Mouse (Mus musculus): ENCODE data around the gene Herc6. TPM values are rescaled to one million over a fixed set of nuclear protein-coding genes. Genes with fewer than 3 reads are reported as not detected.
"Not testable (repeated sequence)": the region's sequence is repeated elsewhere in the genome, so short reads cannot be mapped to it uniquely, and the experiment has no call there.

Gene Herc6
- polyA plus RNA-seq, 1 experiment from 2014 or later: 3.9 TPM

DNA sequence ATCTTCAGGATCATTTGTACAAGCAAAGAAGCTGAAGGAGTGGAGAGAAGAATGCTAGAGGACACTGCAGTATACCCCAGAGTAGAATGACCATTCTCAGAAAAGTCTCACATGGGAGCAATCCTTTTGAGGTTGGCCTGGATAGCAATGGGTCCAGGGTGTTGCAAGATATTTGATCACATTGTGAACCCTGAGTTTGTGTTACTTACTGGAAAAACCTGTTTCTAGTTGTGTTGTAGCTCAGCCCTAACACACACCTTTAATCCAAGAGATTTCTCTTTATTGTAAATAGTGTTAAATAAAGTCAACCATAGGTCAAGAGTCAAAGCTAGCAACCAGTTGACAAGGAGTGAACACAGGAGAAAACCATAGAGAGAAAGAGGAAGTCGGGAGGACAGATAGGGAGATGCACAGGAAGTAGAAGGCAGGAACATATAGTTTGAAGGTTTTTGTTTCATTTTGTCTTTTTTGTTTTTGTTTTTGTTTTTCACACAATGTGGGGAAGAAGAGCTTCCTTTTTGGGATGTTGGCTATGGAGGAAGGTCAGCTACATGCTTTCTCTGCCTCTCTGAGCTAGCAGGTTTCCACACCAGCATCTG is 39.0 kb upstream of the Herc6 start:
- 84% methylated on average over 1 of the region's 1 CpGs for WGBS
- no peaks in the 10 kb centered on the region for H3K4me1 ChIP-seq (replicated peaks; ENCODE audit: control insufficient read depth, insufficient read depth, low read length)
- TF ChIP-seq CTCF (IDR thresholded peaks at IDR 0.05; ENCODE audit: low read depth): no peak
- no peaks in the 10 kb centered on the region for H3K9me3 ChIP-seq (ENCODE audit: control insufficient read depth)
- ATAC-seq: no peak
- no peaks in the 10 kb centered on the region for H3K36me3 ChIP-seq (ENCODE audit: control insufficient read depth, insufficient read depth)
- H3K9ac ChIP-seq (ENCODE audit: low read depth, low read length): no peak overlapping the region
- H3K27ac ChIP-seq (ENCODE audit: low read depth, low read length): no peak overlapping the region
- no peaks in the 10 kb centered on the region for H3K27me3 ChIP-seq (replicated peaks; ENCODE audit: control insufficient read depth, insufficient read depth, low read length)
- no peak overlapping the region for H3K4me2 ChIP-seq (replicated peaks; ENCODE audit: low read depth)
- no peak overlapping the region for H3K4me3 ChIP-seq (ENCODE audit: low read depth, low read length)

DNA sequence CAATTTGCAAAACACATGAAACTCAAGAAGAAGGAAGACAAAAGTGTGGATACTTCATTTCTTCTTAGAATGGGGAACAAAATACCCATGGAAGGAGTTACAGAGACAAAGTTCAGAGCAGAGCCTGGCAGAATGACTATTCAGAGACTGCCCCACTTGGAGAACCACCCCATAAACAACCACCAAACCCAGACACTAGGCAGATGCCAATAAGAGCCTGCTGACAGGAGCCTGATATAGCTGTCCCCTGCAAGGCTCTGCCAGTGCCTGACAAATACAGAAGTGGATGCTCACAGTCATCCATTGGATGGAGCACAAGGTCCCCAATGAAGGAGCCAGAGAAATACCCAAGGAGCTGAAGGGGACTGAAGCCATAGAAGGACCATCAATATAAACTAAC is 37.2 kb upstream of the Herc6 start:
- H3K9me3 ChIP-seq (ENCODE audit: control insufficient read depth); H3K4me3 ChIP-seq (ENCODE audit: low read depth, low read length); H3K4me2 ChIP-seq (replicated peaks; ENCODE audit: low read depth); H3K4me1 ChIP-seq (replicated peaks; ENCODE audit: control insufficient read depth, insufficient read depth, low read length); H3K27me3 ChIP-seq (replicated peaks; ENCODE audit: control insufficient read depth, insufficient read depth, low read length); H3K36me3 ChIP-seq (ENCODE audit: control insufficient read depth, insufficient read depth); ATAC-seq; H3K9ac ChIP-seq (ENCODE audit: low read depth, low read length); H3K27ac ChIP-seq (ENCODE audit: low read depth, low read length): not testable (repeated sequence)

DNA sequence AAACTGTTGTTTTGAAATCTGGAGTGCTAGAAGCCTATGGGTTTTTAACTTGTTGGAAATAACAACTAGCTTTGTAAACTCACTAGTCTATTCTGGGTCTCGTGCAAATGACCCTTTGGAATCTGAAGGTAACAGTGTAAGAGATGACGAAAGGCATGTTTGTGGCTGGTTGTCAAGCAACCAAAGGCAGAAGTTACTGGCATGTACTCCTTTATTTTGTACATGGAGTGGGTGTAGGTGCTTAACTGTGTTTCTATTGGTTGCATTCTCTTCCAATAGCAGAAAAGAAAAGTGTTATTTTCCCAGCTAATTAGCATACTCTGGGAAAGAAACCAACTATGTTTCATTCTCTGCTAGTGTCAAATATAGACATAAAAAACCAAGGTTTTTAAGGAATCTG is 35.9 kb upstream of the Herc6 start:
- Histone ChIP-seq H3K4me1 (replicated peaks; ENCODE audit: control insufficient read depth, insufficient read depth, low read length) (no peaks in the 10 kb centered on the region), H3K9me3 (ENCODE audit: control insufficient read depth) (no peaks in the 10 kb centered on the region), H3K27ac (ENCODE audit: low read depth, low read length) (no peak overlapping the region), H3K4me3 (ENCODE audit: low read depth, low read length) (no peak overlapping the region), H3K36me3 (ENCODE audit: control insufficient read depth, insufficient read depth) (no peaks in the 10 kb centered on the region), H3K4me2 (replicated peaks; ENCODE audit: low read depth) (no peak overlapping the region), H3K27me3 (replicated peaks; ENCODE audit: control insufficient read depth, insufficient read depth, low read length) (no peaks in the 10 kb centered on the region), H3K9ac (ENCODE audit: low read depth, low read length) (no peak overlapping the region)
- 63% methylated on average over 2 of the region's 2 CpGs for WGBS
- no peak for ATAC-seq
- TF ChIP-seq CTCF (IDR thresholded peaks at IDR 0.05; ENCODE audit: low read depth): no peak

DNA sequence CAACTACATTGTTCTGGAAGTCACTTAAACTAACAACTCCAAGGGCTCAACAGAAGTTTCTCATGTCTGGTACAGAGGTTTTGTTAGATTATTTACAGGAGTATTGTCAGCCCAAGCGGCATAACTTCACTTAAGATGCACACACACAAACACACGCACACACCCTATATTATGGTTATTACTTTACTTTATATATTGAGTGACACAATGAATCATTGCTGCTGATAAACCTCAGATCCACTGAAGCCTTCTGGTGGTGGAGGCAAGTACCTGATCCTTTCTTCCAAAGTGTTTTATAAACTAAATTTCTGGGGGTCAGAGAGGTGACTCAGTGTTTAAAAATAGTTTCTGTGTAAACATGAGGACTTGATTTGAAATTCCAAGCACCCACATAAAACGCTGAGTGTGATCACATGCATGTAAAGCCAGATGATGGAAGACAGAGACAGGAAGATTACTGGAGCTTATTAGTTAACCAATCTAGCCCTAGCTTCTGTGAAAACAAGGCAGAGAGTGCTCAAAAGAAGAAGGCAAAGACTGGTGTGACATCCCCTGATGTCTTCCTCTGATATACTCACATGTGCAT is 29.5 kb upstream of the Herc6 start:
- no peak for ATAC-seq

DNA sequence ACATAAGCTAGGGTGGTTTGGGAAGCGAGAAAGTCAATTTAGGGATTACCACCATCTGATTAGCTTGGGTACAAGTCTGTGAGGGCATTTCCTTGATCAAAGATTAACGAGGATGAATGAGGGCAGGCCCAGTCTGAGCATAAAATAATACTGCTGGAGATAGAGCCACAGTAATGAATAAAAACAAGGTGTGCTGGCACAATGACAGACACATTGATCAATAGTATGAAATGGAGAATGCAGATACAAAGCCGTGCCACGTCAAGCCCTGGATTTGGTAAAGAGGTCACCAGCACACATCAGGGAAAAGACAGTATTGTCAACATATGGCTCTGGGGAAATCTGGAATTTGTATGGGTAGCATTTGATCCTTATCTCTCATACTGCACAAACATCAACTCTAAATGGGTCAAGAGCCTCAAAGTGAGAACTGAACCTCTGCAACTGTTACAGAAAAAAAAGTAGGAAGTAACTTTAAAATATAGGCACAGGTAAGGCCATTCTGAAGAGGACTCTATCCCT is 22.9 kb upstream of the Herc6 start:
- no peak overlapping the region for H3K27ac ChIP-seq (ENCODE audit: low read depth, low read length)
- no peak overlapping the region for H3K9ac ChIP-seq (ENCODE audit: low read depth, low read length)
- no peak overlapping the region for H3K4me3 ChIP-seq (ENCODE audit: low read depth, low read length)
- H3K4me2 ChIP-seq (replicated peaks; ENCODE audit: low read depth): no peak overlapping the region
- H3K9me3 ChIP-seq (ENCODE audit: control insufficient read depth): no peaks in the 10 kb centered on the region
- TF ChIP-seq CTCF (IDR thresholded peaks at IDR 0.05; ENCODE audit: low read depth): no peak
- WGBS: 35% methylated on average over 4 of the region's 4 CpGs
- no peak for ATAC-seq
- no peaks in the 10 kb centered on the region for H3K27me3 ChIP-seq (replicated peaks; ENCODE audit: control insufficient read depth, insufficient read depth, low read length)
- no peaks in the 10 kb centered on the region for H3K36me3 ChIP-seq (ENCODE audit: control insufficient read depth, insufficient read depth)
- H3K4me1 ChIP-seq (replicated peaks; ENCODE audit: control insufficient read depth, insufficient read depth, low read length): no peaks in the 10 kb centered on the region

More for the DNA sequence above, 29.5 kb upstream of the Herc6 start:
- no peaks in the 10 kb centered on the region for H3K36me3 ChIP-seq (ENCODE audit: control insufficient read depth, insufficient read depth)
- no peak overlapping the region for H3K27ac ChIP-seq (ENCODE audit: low read depth, low read length)
- no peak overlapping the region for H3K4me3 ChIP-seq (ENCODE audit: low read depth, low read length)
- WGBS: 19% methylated on average over 3 of the region's 3 CpGs
- no peaks in the 10 kb centered on the region for H3K27me3 ChIP-seq (replicated peaks; ENCODE audit: control insufficient read depth, insufficient read depth, low read length)
- H3K9me3 ChIP-seq (ENCODE audit: control insufficient read depth): no peaks in the 10 kb centered on the region
- H3K4me1 ChIP-seq (replicated peaks; ENCODE audit: control insufficient read depth, insufficient read depth, low read length): no peaks in the 10 kb centered on the region
- no peak overlapping the region for H3K9ac ChIP-seq (ENCODE audit: low read depth, low read length)
- no peak overlapping the region for H3K4me2 ChIP-seq (replicated peaks; ENCODE audit: low read depth)
- no peak for TF ChIP-seq CTCF (IDR thresholded peaks at IDR 0.05; ENCODE audit: low read depth)

DNA sequence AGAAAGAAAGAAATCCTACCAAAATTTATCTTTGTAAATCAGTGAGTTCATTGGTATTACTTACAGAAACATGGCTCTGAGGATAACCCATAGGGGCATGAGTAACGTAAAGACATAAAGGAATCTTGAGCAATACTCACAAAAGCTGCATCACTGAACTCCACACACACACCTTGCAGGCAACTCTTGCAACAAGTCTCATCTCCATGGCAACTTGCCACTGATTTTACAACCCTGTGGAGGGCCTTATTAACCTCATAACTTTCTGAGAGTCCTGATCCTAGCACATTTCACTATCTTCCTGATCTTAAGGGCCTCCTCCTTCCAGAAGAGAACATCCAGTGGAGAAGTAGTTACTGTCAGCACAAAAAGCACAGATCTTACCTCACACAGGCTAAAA is 17.3 kb upstream of the Herc6 start:
- no peak overlapping the region for H3K4me3 ChIP-seq (ENCODE audit: low read depth, low read length)
- H3K27me3 ChIP-seq (replicated peaks; ENCODE audit: control insufficient read depth, insufficient read depth, low read length): no peaks in the 10 kb centered on the region
- H3K9me3 ChIP-seq (ENCODE audit: control insufficient read depth): no peaks in the 10 kb centered on the region
- H3K4me1 ChIP-seq (replicated peaks; ENCODE audit: control insufficient read depth, insufficient read depth, low read length): no peaks in the 10 kb centered on the region
- H3K27ac ChIP-seq (ENCODE audit: low read depth, low read length): no peak overlapping the region
- ATAC-seq: 0 out of 2 replicates have a peak, but pooled peaks have one; percentile 36
- H3K36me3 ChIP-seq (ENCODE audit: control insufficient read depth, insufficient read depth): no peaks in the 10 kb centered on the region
- 76% methylated on average over 1 of the region's 1 CpGs for WGBS
- TF ChIP-seq CTCF (IDR thresholded peaks at IDR 0.05; ENCODE audit: low read depth): no peak
- H3K9ac ChIP-seq (ENCODE audit: low read depth, low read length): no peak overlapping the region
- H3K4me2 ChIP-seq (replicated peaks; ENCODE audit: low read depth): no peak overlapping the region
